Mouse (Mus musculus): Measurements from ENCODE around the gene Hist1h2af. TPM values are rescaled to one million over a fixed set of nuclear protein-coding genes. Genes with fewer than 3 reads are reported as not detected.

Hist1h2af gene
- polyA plus RNA-seq, 1 experiment from 2014 or later, result 9.2 TPM

Small RNA genes lying within 50 kb of the gene (microRNA-seq; reads per million reads assigned to microRNA genes)
- gene Gm44297 (not detected), gene Gm44359 (not detected), gene Gm44394 (not detected), gene n-TStga1 (1.2 reads per million)

Other genes with a start within 250 kb of the Hist1h2af start
- gene Zfp322a, start 164.7 kb upstream of the Hist1h2af start, polyA plus RNA-seq (2015; fragmentation: Nextera tagmentation; extraction: Ambion mirVana), result 36.5 and 37.8 TPM in 2 replicates
- 9.2 and 9.4 TPM in 2 replicates for gene Abt1, start 110.0 kb upstream of the Hist1h2af start, polyA plus RNA-seq (2015; fragmentation: Nextera tagmentation; extraction: Ambion mirVana)
- 0.83 and 1.0 TPM in 2 replicates for gene Btn1a1, start 68.0 kb upstream of the Hist1h2af start, polyA plus RNA-seq (2015; fragmentation: Nextera tagmentation; extraction: Ambion mirVana)
- 0.29 and 0.34 TPM in 2 replicates for gene Btn2a2, start 45.0 kb upstream of the Hist1h2af start, polyA plus RNA-seq (2015; fragmentation: Nextera tagmentation; extraction: Ambion mirVana)
- 7.7 and 8.6 TPM in 2 replicates for gene Hist1h4h, start 2.9 kb upstream of the Hist1h2af start, polyA plus RNA-seq (2015; fragmentation: Nextera tagmentation; extraction: Ambion mirVana)
- gene Hist1h3g, start 1.5 kb downstream of the Hist1h2af start, polyA plus RNA-seq (2015; fragmentation: Nextera tagmentation; extraction: Ambion mirVana), result 2.0 and 2.2 TPM in 2 replicates
- 0.38 and 0.52 TPM in 2 replicates for gene Hist1h2bh, start 9.5 kb downstream of the Hist1h2af start, polyA plus RNA-seq (2015; fragmentation: Nextera tagmentation; extraction: Ambion mirVana)
- gene Hist1h3f, start 10.1 kb downstream of the Hist1h2af start, polyA plus RNA-seq (2015; fragmentation: Nextera tagmentation; extraction: Ambion mirVana), result 0.20 and 0.37 TPM in 2 replicates
- 0.53 TPM in 1 of 2 replicates, not detected in the other for gene Hist1h4f, start 17.7 kb downstream of the Hist1h2af start, polyA plus RNA-seq (2015; fragmentation: Nextera tagmentation; extraction: Ambion mirVana)
- 0.21 and 0.37 TPM in 2 replicates for gene Hist1h1d, start 19.4 kb downstream of the Hist1h2af start, polyA plus RNA-seq (2015; fragmentation: Nextera tagmentation; extraction: Ambion mirVana)
- gene Hist1h3e, start 28.5 kb downstream of the Hist1h2af start, polyA plus RNA-seq (2015; fragmentation: Nextera tagmentation; extraction: Ambion mirVana), result 1.7 and 2.1 TPM in 2 replicates
- gene Hist1h2ae, start 37.3 kb downstream of the Hist1h2af start, polyA plus RNA-seq (2015; fragmentation: Nextera tagmentation; extraction: Ambion mirVana), result 34.0 and 34.2 TPM in 2 replicates
- 4.2 and 5.1 TPM in 2 replicates for gene Hist1h2bg, start 37.5 kb downstream of the Hist1h2af start, polyA plus RNA-seq (2015; fragmentation: Nextera tagmentation; extraction: Ambion mirVana)
- gene Hist1h2bf, start 40.3 kb downstream of the Hist1h2af start, polyA plus RNA-seq (2015; fragmentation: Nextera tagmentation; extraction: Ambion mirVana), result 0.37 and 2.4 TPM in 2 replicates
- 1.2 and 1.8 TPM in 2 replicates for gene Hist1h2ad, start 40.5 kb downstream of the Hist1h2af start, polyA plus RNA-seq (2015; fragmentation: Nextera tagmentation; extraction: Ambion mirVana)
- 1.4 and 1.8 TPM in 2 replicates for gene Hist1h3d, start 41.9 kb downstream of the Hist1h2af start, polyA plus RNA-seq (2015; fragmentation: Nextera tagmentation; extraction: Ambion mirVana)
- gene Hist1h4d, start 47.7 kb downstream of the Hist1h2af start, polyA plus RNA-seq (2015; fragmentation: Nextera tagmentation; extraction: Ambion mirVana), result 48.7 and 49.1 TPM in 2 replicates
- 1.9 and 2.0 TPM in 2 replicates for gene Hist1h2be, start 87.2 kb downstream of the Hist1h2af start, polyA plus RNA-seq (2015; fragmentation: Nextera tagmentation; extraction: Ambion mirVana)
- gene Hist1h1e, start 88.7 kb downstream of the Hist1h2af start, polyA plus RNA-seq (2015; fragmentation: Nextera tagmentation; extraction: Ambion mirVana), result 10.4 and 11.5 TPM in 2 replicates
- 0.52 and 0.75 TPM in 2 replicates for gene Hist1h2ac, start 150.0 kb downstream of the Hist1h2af start, polyA plus RNA-seq (2015; fragmentation: Nextera tagmentation; extraction: Ambion mirVana)
- gene Hist1h2bc, start 150.3 kb downstream of the Hist1h2af start, polyA plus RNA-seq (2015; fragmentation: Nextera tagmentation; extraction: Ambion mirVana), result 49.7 and 53.7 TPM in 2 replicates
- gene Hist1h1t, start 161.9 kb downstream of the Hist1h2af start, polyA plus RNA-seq (2015; fragmentation: Nextera tagmentation; extraction: Ambion mirVana), result not detected in 2 replicates
- gene Hist1h4c, start 164.5 kb downstream of the Hist1h2af start, polyA plus RNA-seq (2015; fragmentation: Nextera tagmentation; extraction: Ambion mirVana), result 1.9 and 2.8 TPM in 2 replicates
- gene Hfe, start 176.9 kb downstream of the Hist1h2af start, polyA plus RNA-seq (2015; fragmentation: Nextera tagmentation; extraction: Ambion mirVana), result 11.7 and 14.9 TPM in 2 replicates
- 38.0 and 38.5 TPM in 2 replicates for gene Hist1h1c, start 204.9 kb downstream of the Hist1h2af start, polyA plus RNA-seq (2015; fragmentation: Nextera tagmentation; extraction: Ambion mirVana)
- gene Hist1h3c, start 211.7 kb downstream of the Hist1h2af start, polyA plus RNA-seq (2015; fragmentation: Nextera tagmentation; extraction: Ambion mirVana), result 3.0 and 3.8 TPM in 2 replicates
- 0.98 and 2.2 TPM in 2 replicates for gene Hist1h2bb, start 212.8 kb downstream of the Hist1h2af start, polyA plus RNA-seq (2015; fragmentation: Nextera tagmentation; extraction: Ambion mirVana)
- gene Hist1h2ab, start 217.2 kb downstream of the Hist1h2af start, polyA plus RNA-seq (2015; fragmentation: Nextera tagmentation; extraction: Ambion mirVana), result 17.0 and 20.0 TPM in 2 replicates
- gene Hist1h3b, start 218.4 kb downstream of the Hist1h2af start, polyA plus RNA-seq (2015; fragmentation: Nextera tagmentation; extraction: Ambion mirVana), result 3.2 and 5.0 TPM in 2 replicates
- 1.2 and 1.5 TPM in 2 replicates for gene Hist1h4b, start 223.1 kb downstream of the Hist1h2af start, polyA plus RNA-seq (2015; fragmentation: Nextera tagmentation; extraction: Ambion mirVana)
- gene Hist1h4a, start 227.3 kb downstream of the Hist1h2af start, polyA plus RNA-seq (2015; fragmentation: Nextera tagmentation; extraction: Ambion mirVana), result 0.32 TPM in 1 of 2 replicates, not detected in the other
- gene Hist1h3a, start 228.5 kb downstream of the Hist1h2af start, polyA plus RNA-seq (2015; fragmentation: Nextera tagmentation; extraction: Ambion mirVana), result 1.5 and 3.4 TPM in 2 replicates
- 0.79 and 0.97 TPM in 2 replicates for gene Hist1h1a, start 229.8 kb downstream of the Hist1h2af start, polyA plus RNA-seq (2015; fragmentation: Nextera tagmentation; extraction: Ambion mirVana)
- gene Trim38, start 236.0 kb downstream of the Hist1h2af start, polyA plus RNA-seq (2015; fragmentation: Nextera tagmentation; extraction: Ambion mirVana), result 0.10 TPM in 1 of 2 replicates, not detected in the other